Mouse (Mus musculus): Measurements from ENCODE around the gene Slc25a13. TPM values are rescaled to one million over a fixed set of nuclear protein-coding genes. Genes with fewer than 3 reads are reported as not detected.

Slc25a13 gene
- total and polyA plus RNA-seq, 3 experiments = not detected

GRCm38 (mm10) chr6:6159221-6159859 is 57.6 kb downstream of the Slc25a13 start:
- Histone ChIP-seq H3K27me3 (replicated peaks) (no peaks in the 10 kb centered on the region), H3K4me1 (ENCODE audit: control insufficient read depth in 1 of 2, insufficient read depth in 2 of 2) (no peaks in the 10 kb centered on the region), H3K9me3 (replicated peaks; ENCODE audit: low read length) (no peaks in the 10 kb centered on the region), H3K27ac (ENCODE audit: insufficient read depth, low read depth) (no peak overlapping the region), H3K79me2 (replicated peaks; ENCODE audit: control insufficient read depth, extremely low read depth, insufficient read depth, poor library complexity, severe bottlenecking) (no peaks in the 10 kb centered on the region), H3K36me3 (replicated peaks in 1 of 2; ENCODE audit: control insufficient read depth in 1 of 2, insufficient read depth in 1 of 2, low read length in 1 of 2) (no peaks in the 10 kb centered on the region), H3K4me2 (ENCODE audit: insufficient read depth, low read depth, poor library complexity, severe bottlenecking) (no peak overlapping the region), H3K4me3 (replicated peaks in 1 of 3; ENCODE audit: low read depth in 2 of 3, low read length in 2 of 3, poor library complexity in 1 of 3) (no peak overlapping the region), H3K9ac (ENCODE audit: insufficient read depth, low read depth) (no peak overlapping the region)
- no peak for DNase-seq (ENCODE audit: extremely low read depth)
- in situ Hi-C loops (cut with MboI; ENCODE audit: low pct_ligation_motif_present, low pct_unique_long_range_greater_than_20kb, low sequenced_read_pairs) (no loop called here), dilution Hi-C loops (cut with MboI; ENCODE audit: extremely low pct_ligation_motif_present, extremely low pct_unique_long_range_greater_than_20kb, low sequenced_read_pairs) (no loop called here)
- TF ChIP-seq SMC3 (IDR thresholded peaks at IDR 0.05; ENCODE audit: low read depth, low read length) = no peak
- TF ChIP-seq ETS1 (conservative IDR thresholded peaks at IDR 0.05; ENCODE audit: low read depth, low read length) = no peak
- no peak for TF ChIP-seq E2F4 (IDR thresholded peaks at IDR 0.05; ENCODE audit: insufficient replicate concordance, low read depth, low read length)
- no peak for TF ChIP-seq RCOR1 (conservative IDR thresholded peaks at IDR 0.05; ENCODE audit: low read depth, low read length)
- TF ChIP-seq KAT2A (IDR thresholded peaks at IDR 0.05; ENCODE audit: insufficient replicate concordance, low read length) = no peak
- TF ChIP-seq MAFK (IDR thresholded peaks at IDR 0.05; ENCODE audit: insufficient replicate concordance, low read length) = no peak
- no peak for TF ChIP-seq POLR2A (IDR thresholded peaks at IDR 0.05; ENCODE audit: low read depth, low read length)
- no peak for TF ChIP-seq MYC (IDR thresholded peaks at IDR 0.05; ENCODE audit: low read depth, low read length)
- no peak for TF ChIP-seq NRF1 (IDR thresholded peaks at IDR 0.05; ENCODE audit: low read depth, low read length)
- TF ChIP-seq UBTF (IDR thresholded peaks at IDR 0.05; ENCODE audit: low read depth, low read length) = no peak
- no peak for TF ChIP-seq SIN3A (IDR thresholded peaks at IDR 0.05; ENCODE audit: low read length)
- no peak for TF ChIP-seq USF1 (IDR thresholded peaks at IDR 0.05; ENCODE audit: low read depth, low read length)
- no peak for TF ChIP-seq HCFC1 (IDR thresholded peaks at IDR 0.05; ENCODE audit: low read depth, low read length)
- TF ChIP-seq GABPA (IDR thresholded peaks at IDR 0.05; ENCODE audit: insufficient replicate concordance, low read depth, low read length) = no peak

GRCm38 (mm10) chr6:6153426-6153825 is 63.5 kb downstream of the Slc25a13 start:
- dilution Hi-C loops (cut with MboI; ENCODE audit: extremely low pct_ligation_motif_present, extremely low pct_unique_long_range_greater_than_20kb, low sequenced_read_pairs) = no loop called here
- Histone ChIP-seq H3K79me2 (replicated peaks; ENCODE audit: control insufficient read depth, extremely low read depth, insufficient read depth, poor library complexity, severe bottlenecking) (no peaks in the 10 kb centered on the region), H3K4me1 (ENCODE audit: control insufficient read depth in 1 of 2, insufficient read depth in 2 of 2) (peaks cover 0 to 11% of the 10 kb centered on the region in 2 experiments; a peak in 2 of 4 replicates), H3K9ac (ENCODE audit: insufficient read depth, low read depth) (no peak overlapping the region), H3K9me3 (replicated peaks; ENCODE audit: low read length) (no peaks in the 10 kb centered on the region), H3K36me3 (replicated peaks in 1 of 2; ENCODE audit: control insufficient read depth in 1 of 2, insufficient read depth in 1 of 2, low read length in 1 of 2) (no peaks in the 10 kb centered on the region), H3K27ac (ENCODE audit: insufficient read depth, low read depth) (no peak overlapping the region), H3K4me2 (ENCODE audit: insufficient read depth, low read depth, poor library complexity, severe bottlenecking) (no peak overlapping the region), H3K27me3 (replicated peaks) (no peaks in the 10 kb centered on the region), H3K4me3 (replicated peaks in 1 of 3; ENCODE audit: low read depth in 2 of 3, low read length in 2 of 3, poor library complexity in 1 of 3) (no peak overlapping the region)
- TF ChIP-seq PAX5 (IDR thresholded peaks at IDR 0.05; ENCODE audit: low read length) = no peak
- TF ChIP-seq RAD21 (IDR thresholded peaks at IDR 0.05; ENCODE audit: low read depth, low read length) = no peak
- TF ChIP-seq UBTF (IDR thresholded peaks at IDR 0.05; ENCODE audit: low read depth, low read length) = no peak
- in situ Hi-C loops (cut with MboI; ENCODE audit: low pct_ligation_motif_present, low pct_unique_long_range_greater_than_20kb, low sequenced_read_pairs) = no loop called here
- no peak for DNase-seq (ENCODE audit: extremely low read depth)
